Mouse (Mus musculus) midbrain, embryonic 16.5 days (tissue): ENCODE results near the gene Ttc33. TPM values are rescaled to one million over a fixed set of nuclear protein-coding genes. Genes with fewer than 3 reads are reported as not detected.
A peak's percentile ranks its signal among the peaks of the same experiment; 100 is the strongest.

ENCODE experiments used
- ATAC-seq: fragments of 200-750 bp; cut with Nextera tagmentation; 2 replicates; pipeline ENCODE4 v1.8.0; 2017; ENCODE audit warnings: moderate TSS enrichment
- H3K27ac ChIP-seq: fragments of 300-500 bp; sonication (generic); 2 replicates; pipeline ENCODE4 v1.5.1; 2014; ENCODE audit warnings: mild to moderate bottlenecking, low read length, mixed read lengths
- H3K27me3 ChIP-seq: fragments of 300-500 bp; sonication (generic); 2 replicates; pipeline ENCODE4 v1.6.1; 2014; ENCODE audit warnings: low read depth, low read length, mixed read lengths; ENCODE audit not compliant: control insufficient read depth, insufficient read depth
- H3K36me3 ChIP-seq: fragments of 300-500 bp; sonication (generic); 2 replicates; pipeline ENCODE4 v1.6.1; 2014; ENCODE audit warnings: mild to moderate bottlenecking, low read length, moderate library complexity, mixed read lengths; ENCODE audit not compliant: control insufficient read depth, insufficient read depth
- H3K4me1 ChIP-seq: fragments of 300-500 bp; sonication (generic); 2 replicates; pipeline ENCODE4 v1.6.1; 2014; ENCODE audit warnings: mild to moderate bottlenecking, low read length, mixed read lengths; ENCODE audit not compliant: control insufficient read depth, insufficient read depth
- H3K4me2 ChIP-seq: fragments of 300-500 bp; sonication (generic); 2 replicates; pipeline ENCODE4 v1.6.1; 2014; ENCODE audit warnings: mild to moderate bottlenecking, low read length, mixed read lengths
- H3K4me3 ChIP-seq: fragments of 300-500 bp; sonication (generic); 2 replicates; pipeline ENCODE4 v1.5.1; 2014; ENCODE audit warnings: low read depth, mild to moderate bottlenecking, low read length, moderate library complexity, mixed read lengths
- H3K9ac ChIP-seq: fragments of 300-500 bp; sonication (generic); 2 replicates; pipeline ENCODE4 v1.6.1; 2014; ENCODE audit warnings: low read depth, low read length, mixed read lengths
- H3K9me3 ChIP-seq: fragments of 300-500 bp; sonication (generic); replicated peaks from 2 replicates; pipeline ENCODE4 v1.6.1; 2014; ENCODE audit warnings: mild to moderate bottlenecking, low read length, mixed read lengths; ENCODE audit not compliant: control insufficient read depth, poor library complexity, severe bottlenecking
- WGBS: fragments of 180-500 bp; shearing (Covaris S2); extraction: QIAGEN DNeasy Blood & Tissue Kit; methylation state at CpG from one replicate; pipeline ENCODE4 v1.1.7; 2014; 5-methylcytosine and 5-hydroxymethylcytosine counted together
- polyA plus RNA-seq: library from polyadenylated mRNA; unstranded; fragments of >200 nt; fragmentation: Nextera tagmentation; extraction: Ambion mirVana; gene quantifications from 2 replicates; pipeline ENCODE4 v1.2.1, GENCODE M21; 2015

The Ttc33 gene
- polyA plus RNA-seq: 58.0 and 63.2 TPM in 2 replicates

DNA sequence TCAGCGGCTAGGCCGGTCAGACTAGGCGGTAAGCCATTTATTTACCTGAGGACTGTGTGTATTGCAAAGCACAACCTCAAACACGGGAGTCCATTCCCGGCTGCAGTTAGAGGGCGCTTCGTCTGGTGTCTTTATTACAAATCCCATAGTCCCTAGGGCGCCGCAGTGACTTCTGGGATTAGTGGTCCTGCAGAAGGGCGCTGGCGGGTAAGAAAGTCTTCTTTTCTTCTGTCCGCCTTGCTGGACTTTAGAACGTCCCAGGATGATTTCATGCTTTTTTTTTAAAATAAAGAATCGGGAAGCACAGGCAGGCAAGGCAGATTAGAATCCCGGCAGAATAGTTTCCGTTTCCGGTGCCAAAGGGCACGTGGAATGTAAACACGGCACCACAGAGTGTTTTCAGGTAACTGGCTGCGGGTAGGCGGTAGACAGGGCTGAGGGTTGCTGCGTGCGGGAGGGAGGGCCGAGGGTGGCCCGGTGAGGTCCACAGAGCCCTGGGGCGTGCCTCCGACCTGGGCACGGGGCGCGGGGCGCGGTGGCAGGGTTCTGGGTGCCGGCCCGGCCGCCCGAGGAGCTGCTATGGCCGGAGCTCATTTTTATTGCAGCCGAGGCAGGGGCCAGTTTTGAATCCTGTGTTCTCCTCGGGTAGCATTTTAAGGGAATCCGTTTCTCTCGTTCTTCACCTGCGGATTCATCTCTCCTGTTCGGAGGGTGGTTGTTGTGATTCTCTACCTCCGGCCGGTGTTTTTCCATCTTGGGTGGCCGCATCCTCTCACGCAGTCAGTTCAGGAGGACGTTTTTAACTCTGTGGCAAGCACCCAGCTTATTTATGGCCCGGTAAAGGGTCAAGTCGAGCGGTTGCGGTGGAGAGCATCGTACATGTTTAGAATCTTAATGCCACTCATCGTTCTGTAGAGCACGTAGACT is at the start of gene Ttc33:
TSS of gene Ttc33 (plus strand) at position 160 of the 927 bp plus-strand sequence.
- H3K9me3 ChIP-seq: no peaks in the 10 kb centered on the region
- H3K4me2 ChIP-seq: peak within 1 kb of the TSS; percentile 68
- H3K4me3 ChIP-seq: peak within 1 kb of the TSS; percentile 62
- WGBS: under 1% methylated on average over 55 of the region's 55 CpGs
- peaks cover 17% of the 10 kb centered on the region for H3K4me1 ChIP-seq
- ATAC-seq: peak; percentile 95
- H3K9ac ChIP-seq: peak within 1 kb of the TSS; percentile 61
- no peaks in the 10 kb centered on the region for H3K27me3 ChIP-seq
- H3K36me3 ChIP-seq: no peaks in the 10 kb centered on the region
- peak within 1 kb of the TSS; percentile 91 for H3K27ac ChIP-seq

DNA sequence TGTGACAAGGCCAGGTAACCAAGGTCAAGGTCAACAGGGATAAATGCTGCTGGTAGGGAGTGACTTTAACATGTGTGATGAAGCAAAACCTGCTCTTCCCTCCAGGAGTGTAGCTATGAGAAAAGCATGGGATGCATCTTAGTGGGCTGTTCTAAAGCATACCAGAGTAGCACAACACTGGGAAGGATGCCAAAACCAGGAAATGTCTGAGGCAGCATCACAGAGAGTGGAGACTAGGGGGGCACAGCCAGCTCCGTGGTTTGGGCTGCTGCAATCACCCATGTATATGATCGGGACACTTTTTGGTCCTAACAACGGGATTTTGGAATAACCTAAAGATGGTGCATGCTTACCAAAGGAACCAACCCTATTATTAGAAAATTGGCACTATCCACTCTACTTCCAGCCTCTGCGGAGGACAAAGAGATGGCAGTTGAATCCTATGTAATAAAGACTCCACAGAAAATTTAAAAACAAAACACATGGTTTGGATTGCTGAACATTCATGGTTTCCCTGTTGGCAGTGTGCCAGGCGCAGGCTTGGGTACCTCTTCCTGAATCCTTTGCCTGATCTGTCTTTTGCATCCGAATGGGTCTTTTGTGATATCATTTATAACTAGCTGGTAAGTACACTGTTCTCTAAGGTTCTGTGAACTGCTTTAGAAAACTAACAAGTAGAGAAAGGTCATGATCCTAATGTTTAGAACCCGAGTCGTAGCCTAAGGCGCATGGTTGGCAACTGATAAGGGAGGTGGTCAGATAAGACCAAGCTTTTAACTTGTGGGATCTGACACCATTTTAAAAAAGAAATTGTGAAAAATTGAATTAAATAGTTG is 47.1 kb upstream of the Ttc33 start:
- Histone ChIP-seq H3K9me3 (no peaks in the 10 kb centered on the region), H3K4me2 (no peak overlapping the region), H3K36me3 (no peaks in the 10 kb centered on the region), H3K4me1 (no peaks in the 10 kb centered on the region), H3K9ac (no peak overlapping the region), H3K27me3 (no peaks in the 10 kb centered on the region), H3K4me3 (no peak overlapping the region), H3K27ac (no peak overlapping the region)
- 71% methylated on average over 9 of the region's 9 CpGs for WGBS
- ATAC-seq: 0 out of 2 replicates have a peak, but pooled peaks have one; percentile 38

DNA sequence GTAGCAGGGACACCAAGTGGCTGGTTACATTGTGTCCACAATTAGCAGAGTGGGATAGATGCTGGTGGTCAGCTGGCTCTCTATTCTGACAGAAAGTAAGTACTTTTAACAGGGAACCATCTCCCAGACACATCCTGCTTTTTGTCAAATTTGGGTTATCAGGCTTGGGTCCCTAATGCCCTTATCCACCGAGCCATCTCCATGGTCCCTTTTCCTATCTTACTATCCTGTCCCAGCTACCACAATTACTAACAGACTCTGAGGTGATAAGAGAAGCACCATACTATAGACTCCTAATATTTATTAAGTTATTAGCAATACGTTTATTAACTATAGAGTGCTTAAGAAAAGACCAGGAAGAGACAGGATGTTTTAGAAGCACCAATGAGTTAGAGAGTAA is 46.0 kb upstream of the Ttc33 start:
- 90% methylated on average over 2 of the region's 2 CpGs for WGBS
- ATAC-seq: no peak
- no peaks in the 10 kb centered on the region for H3K36me3 ChIP-seq

DNA sequence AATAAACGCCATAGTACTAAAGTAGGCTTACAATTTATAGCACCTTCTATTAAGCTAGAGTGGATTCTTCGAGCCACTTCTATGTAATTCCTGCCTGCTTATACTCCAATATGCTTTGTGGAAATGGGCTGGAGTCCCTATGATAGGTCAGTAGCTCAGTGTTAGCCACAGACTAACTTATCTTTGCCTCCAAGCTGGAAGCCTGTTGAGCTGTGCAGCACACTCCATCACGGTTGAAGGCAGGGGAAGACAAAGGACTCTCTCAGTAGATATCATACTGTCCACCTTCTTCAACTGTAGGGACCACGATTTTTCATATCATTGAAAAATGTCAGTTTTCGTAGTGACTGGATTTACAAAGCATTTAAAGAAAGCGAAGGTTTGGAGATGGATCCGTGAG is 45.5 kb upstream of the Ttc33 start:
- no peak overlapping the region for H3K4me2 ChIP-seq
- H3K4me1 ChIP-seq: peaks cover 5% of the 10 kb centered on the region
- no peak overlapping the region for H3K27ac ChIP-seq
- H3K9me3 ChIP-seq: no peaks in the 10 kb centered on the region
- no peaks in the 10 kb centered on the region for H3K27me3 ChIP-seq
- H3K9ac ChIP-seq: no peak overlapping the region
- H3K4me3 ChIP-seq: no peak overlapping the region
- no peak for ATAC-seq
- H3K36me3 ChIP-seq: no peaks in the 10 kb centered on the region
- WGBS: 91% methylated on average over 7 of the region's 7 CpGs

More for the DNA sequence above, 46.0 kb upstream of the Ttc33 start:
- Histone ChIP-seq H3K27ac (no peak overlapping the region), H3K9me3 (no peaks in the 10 kb centered on the region), H3K4me2 (no peak overlapping the region), H3K4me1 (no peaks in the 10 kb centered on the region), H3K9ac (no peak overlapping the region), H3K4me3 (no peak overlapping the region), H3K27me3 (no peaks in the 10 kb centered on the region)

DNA sequence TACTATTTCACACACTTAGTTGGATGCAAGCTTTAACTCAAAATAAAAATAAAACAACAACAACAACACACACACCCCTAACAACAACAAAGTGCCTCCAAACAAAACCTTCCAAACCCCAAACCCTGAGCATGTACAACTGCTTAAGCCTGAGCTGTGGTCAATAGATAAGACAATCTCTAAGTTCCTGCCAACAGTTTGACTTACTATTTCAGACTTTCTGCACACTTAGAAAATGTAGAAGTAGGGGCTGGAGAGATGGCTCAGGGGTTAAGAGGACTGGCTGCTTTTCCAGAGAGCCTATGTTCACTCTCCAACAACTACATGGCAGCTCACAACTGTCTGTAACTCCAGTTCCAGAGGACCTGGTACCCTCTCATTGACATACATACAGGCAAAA is 45.0 kb upstream of the Ttc33 start:
- Histone ChIP-seq H3K4me1 (peaks cover 10% of the 10 kb centered on the region), H3K9ac (no peak overlapping the region), H3K27me3 (no peaks in the 10 kb centered on the region), H3K9me3 (no peaks in the 10 kb centered on the region), H3K4me2 (no peak overlapping the region), H3K36me3 (no peaks in the 10 kb centered on the region), H3K4me3 (no peak overlapping the region), H3K27ac (no peak overlapping the region)
- ATAC-seq: no peak

DNA sequence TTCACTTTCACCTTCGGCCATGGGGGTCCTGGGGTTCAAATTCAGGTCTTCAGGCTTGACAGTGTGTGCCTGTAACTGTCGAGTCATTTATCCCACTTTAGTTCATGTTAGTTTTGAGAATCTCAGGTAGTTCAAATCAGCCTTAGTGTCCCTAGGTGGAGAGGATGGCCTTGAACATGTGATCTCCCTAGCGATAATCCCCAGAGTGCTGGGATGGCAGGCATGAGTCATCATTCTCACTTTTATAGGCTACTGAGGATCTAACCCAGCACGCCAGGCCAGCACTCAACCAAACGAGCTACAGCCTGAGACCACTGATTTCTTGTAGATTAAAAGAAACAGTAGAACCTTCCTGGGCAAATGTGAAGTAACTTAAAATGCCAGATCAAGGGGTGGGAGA is 43.3 kb upstream of the Ttc33 start:
- H3K9me3 ChIP-seq: no peaks in the 10 kb centered on the region
- no peak overlapping the region for H3K4me3 ChIP-seq
- H3K4me1 ChIP-seq: peaks cover 14% of the 10 kb centered on the region
- no peak overlapping the region for H3K9ac ChIP-seq
- no peaks in the 10 kb centered on the region for H3K36me3 ChIP-seq
- H3K27ac ChIP-seq: no peak overlapping the region
- no peaks in the 10 kb centered on the region for H3K27me3 ChIP-seq
- ATAC-seq: no peak
- 66% methylated on average over 5 of the region's 5 CpGs for WGBS
- H3K4me2 ChIP-seq: no peak overlapping the region

DNA sequence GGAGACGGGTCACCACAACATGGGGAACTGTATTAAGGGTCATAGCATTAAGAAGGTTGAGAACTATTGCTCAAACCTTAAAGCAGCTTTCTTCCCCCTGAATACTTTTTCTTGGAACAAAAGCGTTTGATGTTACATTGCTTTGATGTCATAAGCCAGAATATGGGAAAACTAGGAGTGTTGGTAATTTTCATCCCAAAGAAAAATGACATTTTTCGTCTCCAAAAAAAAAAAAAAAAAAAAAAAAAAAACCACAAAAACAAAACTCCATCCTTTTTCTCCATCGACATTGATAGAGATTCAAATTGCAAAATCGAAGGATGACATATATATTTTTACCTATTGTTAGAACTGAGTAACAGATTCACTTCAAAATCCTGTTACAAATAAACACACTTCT is 42.6 kb upstream of the Ttc33 start:
- H3K36me3 ChIP-seq: no peaks in the 10 kb centered on the region
- H3K9ac ChIP-seq: no peak overlapping the region
- H3K9me3 ChIP-seq: no peaks in the 10 kb centered on the region
- H3K27me3 ChIP-seq: no peaks in the 10 kb centered on the region
- peaks cover 14% of the 10 kb centered on the region for H3K4me1 ChIP-seq
- H3K27ac ChIP-seq: no peak overlapping the region
- no peak for ATAC-seq
- WGBS: 70% methylated on average over 5 of the region's 5 CpGs
- no peak overlapping the region; the same call in 1 of the 2 replicates for H3K4me2 ChIP-seq
- H3K4me3 ChIP-seq: no peak overlapping the region

DNA sequence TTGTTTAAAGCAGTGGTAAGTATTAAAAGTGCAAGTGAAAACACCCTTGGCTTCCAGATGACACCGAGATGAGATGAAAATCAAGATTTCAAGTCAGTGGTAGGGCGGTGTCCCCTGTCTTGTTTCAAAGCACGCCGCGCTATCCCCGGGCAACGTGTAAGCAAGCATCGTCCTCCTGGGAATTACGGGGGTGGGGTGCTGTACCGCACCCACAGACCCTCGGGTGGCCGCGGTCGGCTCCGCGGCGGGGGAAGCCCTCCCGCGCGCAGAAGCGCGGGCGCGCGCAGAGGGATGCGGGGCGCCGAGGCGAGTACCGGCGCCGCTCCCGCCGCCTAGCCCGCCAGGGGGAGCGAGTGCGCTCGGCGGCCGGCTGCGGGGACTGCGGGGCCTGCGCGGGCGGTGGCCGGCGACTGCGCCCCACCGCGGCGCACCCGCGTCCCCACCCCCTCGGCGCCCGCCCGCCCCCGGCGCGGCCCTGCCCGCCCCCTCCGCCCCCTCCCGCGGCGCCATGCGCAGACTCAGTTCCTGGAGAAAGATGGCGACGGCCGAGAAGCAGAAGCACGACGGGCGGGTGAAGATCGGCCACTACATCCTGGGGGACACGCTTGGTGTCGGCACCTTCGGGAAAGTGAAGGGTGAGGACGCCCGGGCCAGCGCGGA is 41.8 kb upstream of the Ttc33 start, which contains the start of gene Prkaa1:
TSS of gene Prkaa1 (plus strand) at position 501 of the 660 bp plus-strand sequence.
- H3K9me3 ChIP-seq: no peaks in the 10 kb centered on the region
- ATAC-seq: peak; percentile 95
- 0% methylated on average over 42 of the region's 80 CpGs for WGBS

More for the DNA sequence above, 41.8 kb upstream of the Ttc33 start, which contains the start of gene Prkaa1:
- peak within 1 kb of the TSS; percentile 90 for H3K4me3 ChIP-seq
- peak within 1 kb of the TSS; percentile 94 for H3K27ac ChIP-seq
- H3K9ac ChIP-seq: peak within 1 kb of the TSS; percentile 75
- peak within 1 kb of the TSS; percentile 83 for H3K4me2 ChIP-seq
- H3K27me3 ChIP-seq: no peaks in the 10 kb centered on the region
- H3K36me3 ChIP-seq: no peaks in the 10 kb centered on the region
- peaks cover 14% of the 10 kb centered on the region for H3K4me1 ChIP-seq
